Mouse (Mus musculus) embryonic fibroblast, embryonic 13.5 days (primary cell): ENCODE measurements around the gene Ptch2.

Experiments
- CTCF ChIP-seq: IDR thresholded peaks from 2 replicates; pipeline ENCODE4 v1.5.1; 2011; ENCODE audit warnings: mild to moderate bottlenecking, control low read depth, low read length, moderate library complexity, borderline replicate concordance; ENCODE audit not compliant: insufficient read depth
- POLR2A ChIP-seq: IDR thresholded peaks from 2 replicates; pipeline ENCODE4 v1.6.1; 2011; ENCODE audit warnings: low read depth, mild to moderate bottlenecking, control low read depth, low read length, moderate library complexity

DNA sequence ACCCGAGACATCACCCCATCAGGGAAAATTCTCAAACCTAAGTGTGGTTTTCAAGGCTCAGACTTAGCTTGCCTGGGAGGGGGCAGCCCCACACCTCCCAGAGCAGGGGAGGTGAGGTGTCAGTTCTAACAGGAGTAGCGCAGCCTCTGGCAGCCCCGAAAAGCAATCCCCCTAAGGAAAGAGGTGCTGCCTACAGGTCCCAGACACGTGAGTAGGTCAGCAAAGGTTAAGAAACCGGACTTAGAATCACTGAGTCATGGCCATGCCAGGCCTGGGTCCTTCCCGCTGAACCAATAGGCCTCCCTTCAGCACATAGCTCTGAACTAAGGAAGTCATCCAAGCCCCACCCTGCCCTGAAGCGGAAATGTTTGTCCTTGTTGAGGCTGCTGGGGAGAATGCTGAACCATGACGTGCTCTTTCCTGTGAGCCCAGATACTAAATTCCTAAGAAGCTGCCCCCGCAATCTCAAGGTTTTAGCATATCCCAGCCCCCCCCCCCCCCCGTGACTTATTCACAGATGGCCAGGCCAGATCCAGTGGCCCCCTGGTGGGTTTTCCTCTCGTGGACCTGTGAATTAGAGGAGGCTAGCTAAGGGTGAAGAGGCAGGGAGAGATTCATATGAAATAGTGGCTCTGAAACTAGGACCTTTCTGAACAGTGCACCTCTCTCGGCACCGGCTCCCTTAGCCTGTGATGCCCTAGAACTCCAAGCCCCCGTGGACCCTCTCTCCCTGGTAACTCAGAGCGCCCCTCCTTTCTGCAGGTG lies 30.2 kb downstream of the Ptch2 start:
- TF ChIP-seq POLR2A = peak; percentile 40; the same call in 1 of the 2 replicates
- TF ChIP-seq CTCF = no peak
